Mouse (Mus musculus) MN1 (cell line): ENCODE measurements around the gene Calr4.

Experiments
- DNase-seq: peaks from one replicate; pipeline ENCODE4 v3.0.0-alpha.2; 2016; ENCODE audit warnings: low spot score

Gene Calr4

GRCm38 (mm10) chr4:109279689-109280458 lies 45.6 kb downstream of the Calr4 start, which contains the start of gene Eps15:
TSS of gene Eps15 (plus strand) at chr4:109280268.
- peak; percentile 89 for DNase-seq

GRCm38 (mm10) chr4:109280459-109281160 lies 46.3 kb downstream of the Calr4 start:
- DNase-seq = no peak

GRCm38 (mm10) chr4:109281161-109281560 lies 46.9 kb downstream of the Calr4 start:
- DNase-seq = no peak

- DNase-seq = no peak
These were observed 47.7 kb downstream of the Calr4 start for GRCm38 (mm10) chr4:109281946-109282345.

GRCm38 (mm10) chr4:109294629-109295028 lies 60.3 kb downstream of the Calr4 start:
- no peak for DNase-seq

GRCm38 (mm10) chr4:109296510-109296909 lies 62.2 kb downstream of the Calr4 start:
- no peak for DNase-seq

GRCm38 (mm10) chr4:109299136-109299535 lies 64.9 kb downstream of the Calr4 start:
- DNase-seq = no peak
